Mouse (Mus musculus): ENCODE results near the gene Tmem54.

GRCm38 (mm10) chr4:129145411-129145810 lies 40.1 kb downstream of the Tmem54 start:
- no peak for TF ChIP-seq CTCF (conservative IDR thresholded peaks at IDR 0.05; ENCODE audit: low read length)
- TF ChIP-seq NANOG (IDR thresholded peaks at IDR 0.05; ENCODE audit: borderline replicate concordance, low read length) = no peak

All from E14TG2a.4 (cell line).